In genomic region chr12:117389516-117390347, GRCm38 (mm10) we compare ENCODE assay signal across 9 mouse cellular contexts.
DNase-seq lines count a peak whose midpoint lies in the region; ATAC-seq and TF ChIP-seq lines count a peak whose summit lies in the region.
"Had no signal": no experiment of that assay in that cellular context is flagged by ENCODE, and none has a peak within 500 bp of the region (broad histone marks: within the 10 kb centered on the region; RNA-seq: fewer than 3 reads in every experiment).

No protein-coding gene starts in this region.

- H3K4me1 ChIP-seq in intestine, embryonic 14.5 days (replicated peaks; ENCODE audit: control insufficient read depth, insufficient read depth, low read length), result no peaks in the 10 kb centered on the region; the same call in 1 of the 2 replicates
- no peaks in the 10 kb centered on the region for H3K4me1 ChIP-seq in intestine, postnatal 0 days (replicated peaks; ENCODE audit: control insufficient read depth, insufficient read depth, low read length)
- no peaks in the 10 kb centered on the region for H3K4me1 ChIP-seq in liver, embryonic 13.5 days (replicated peaks)

- H3K27me3 ChIP-seq in intestine, embryonic 14.5 days (replicated peaks; ENCODE audit: control insufficient read depth, insufficient read depth, low read length), result no peaks in the 10 kb centered on the region
- H3K27me3 ChIP-seq in intestine, postnatal 0 days (replicated peaks; ENCODE audit: control insufficient read depth, insufficient read depth, low read length), result no peaks in the 10 kb centered on the region; the same call in 1 of the 2 replicates
- H3K27me3 ChIP-seq in Patski, result no peaks in the 10 kb centered on the region
- H3K27me3 ChIP-seq in liver, embryonic 13.5 days, result no peaks in the 10 kb centered on the region

- peak; percentile 39 for DNase-seq in intestine, embryonic 14.5 days (ENCODE audit: low spot score)
- DNase-seq in 3T3-L1 (ENCODE audit: low read depth, low spot score), result peak; percentile 2
- DNase-seq in Patski (ENCODE audit: low read depth, low spot score), result peak; percentile 22
- DNase-seq in liver, embryonic 13.5 days, result no peak
- no peak for DNase-seq in frontal cortex, adult 2 months (ENCODE audit: extremely low spot score in 1 of 2, low spot score in 1 of 2)
- DNase-seq in layer of hippocampus, adult 9-11 months, result no peak
- no peak for DNase-seq in spleen, adult 18-20 months

- no peaks in the 10 kb centered on the region for H3K9me3 ChIP-seq in intestine, embryonic 14.5 days (ENCODE audit: control insufficient read depth, low read length)
- no peaks in the 10 kb centered on the region for H3K9me3 ChIP-seq in intestine, postnatal 0 days (ENCODE audit: control insufficient read depth)
- no peaks in the 10 kb centered on the region for H3K9me3 ChIP-seq in liver, embryonic 13.5 days (replicated peaks)

- no peak overlapping the region for H3K4me2 ChIP-seq in intestine, embryonic 14.5 days (ENCODE audit: low read length)
- no peak overlapping the region for H3K4me2 ChIP-seq in intestine, postnatal 0 days (replicated peaks; ENCODE audit: low read depth)
- no peak overlapping the region for H3K4me2 ChIP-seq in liver, embryonic 13.5 days

- POLR2A ChIA-PET in Patski (lab: Charles Lee), result no interaction called here

- no peaks in the 10 kb centered on the region for H3K36me3 ChIP-seq in intestine, embryonic 14.5 days (ENCODE audit: control insufficient read depth, insufficient read depth, low read length)
- no peaks in the 10 kb centered on the region for H3K36me3 ChIP-seq in intestine, postnatal 0 days (ENCODE audit: control insufficient read depth, insufficient read depth)
- H3K36me3 ChIP-seq in liver, embryonic 13.5 days, result no peaks in the 10 kb centered on the region
- H3K36me3 ChIP-seq: G1E had no signal

- CTCF ChIA-PET in Patski (lab: Charles Lee), result interaction anchor here (0.5 to 1.3 kb wide), 4 partner anchors 14 to 375 kb away, joined by 3 to 4 read pairs (median 3); no protein-coding TSS in a partner anchor

- WGBS in intestine, embryonic 14.5 days, result 65% methylated on average over 7 of the region's 7 CpGs
- WGBS in intestine, postnatal 0 days, result 42% methylated on average over 7 of the region's 7 CpGs
- WGBS in liver, embryonic 13.5 days (ENCODE audit: insufficient replicate concordance), result 56% methylated on average over 7 of the region's 7 CpGs

- H3K9ac ChIP-seq in intestine, embryonic 14.5 days (ENCODE audit: low read length), result no peak overlapping the region
- H3K9ac ChIP-seq in intestine, postnatal 0 days (ENCODE audit: low read depth, low read length), result no peak overlapping the region
- H3K9ac ChIP-seq in liver, embryonic 13.5 days, result no peak overlapping the region

- no peak overlapping the region for H3K27ac ChIP-seq in intestine, embryonic 14.5 days (ENCODE audit: low read depth)
- H3K27ac ChIP-seq in intestine, postnatal 0 days (ENCODE audit: low read depth, low read length), result no peak overlapping the region
- H3K27ac ChIP-seq in liver, embryonic 13.5 days, result no peak overlapping the region

- no peak for ATAC-seq in intestine, embryonic 14.5 days (replicated peaks; ENCODE audit: low FRiP score, low TSS enrichment, low read depth)
- no peak for ATAC-seq in intestine, postnatal 0 days
- peak; percentile 62 for ATAC-seq in Patski
- ATAC-seq in liver, embryonic 13.5 days (ENCODE audit: low read depth), result peak; percentile 59; the same call in 1 of the 2 replicates

- H3K4me3 ChIP-seq in intestine, embryonic 14.5 days (ENCODE audit: low read depth, low read length), result no peak overlapping the region
- H3K4me3 ChIP-seq in intestine, postnatal 0 days (ENCODE audit: low read depth, low read length), result no peak overlapping the region
- H3K4me3 ChIP-seq in liver, embryonic 13.5 days (replicated peaks), result no peak overlapping the region

- TF ChIP-seq CTCF in intestine, postnatal 0 days (IDR thresholded peaks at IDR 0.05; ENCODE audit: low read depth), result no peak
- TF ChIP-seq CTCF in Patski (IDR thresholded peaks at IDR 0.05), result no peak

- in situ Hi-C loops in Patski (cut with MboI; ENCODE audit: low pct_unique_long_range_greater_than_20kb), result loop anchor here (25.0 kb wide), 1 partner anchor 1473 kb away; no protein-coding TSS in a partner anchor

Comparison
In these comparisons a context has a peak if more than half of its experiments do, and no peak if none do; other contexts are left out.
1. ATAC-seq: peak in Patski (single experiment) and liver, embryonic 13.5 days (single experiment); none in intestine, embryonic 14.5 days (single experiment) and intestine, postnatal 0 days (single experiment).
2. DNase-seq: peak in intestine, embryonic 14.5 days (single experiment), 3T3-L1 (single experiment) and Patski (single experiment); none in liver, embryonic 13.5 days (single experiment), frontal cortex, adult 2 months (0 of 2), layer of hippocampus, adult 9-11 months (single experiment) and spleen, adult 18-20 months (0 of 2).